9 mouse cellular contexts compared by ENCODE assay signal in the genomic region with DNA sequence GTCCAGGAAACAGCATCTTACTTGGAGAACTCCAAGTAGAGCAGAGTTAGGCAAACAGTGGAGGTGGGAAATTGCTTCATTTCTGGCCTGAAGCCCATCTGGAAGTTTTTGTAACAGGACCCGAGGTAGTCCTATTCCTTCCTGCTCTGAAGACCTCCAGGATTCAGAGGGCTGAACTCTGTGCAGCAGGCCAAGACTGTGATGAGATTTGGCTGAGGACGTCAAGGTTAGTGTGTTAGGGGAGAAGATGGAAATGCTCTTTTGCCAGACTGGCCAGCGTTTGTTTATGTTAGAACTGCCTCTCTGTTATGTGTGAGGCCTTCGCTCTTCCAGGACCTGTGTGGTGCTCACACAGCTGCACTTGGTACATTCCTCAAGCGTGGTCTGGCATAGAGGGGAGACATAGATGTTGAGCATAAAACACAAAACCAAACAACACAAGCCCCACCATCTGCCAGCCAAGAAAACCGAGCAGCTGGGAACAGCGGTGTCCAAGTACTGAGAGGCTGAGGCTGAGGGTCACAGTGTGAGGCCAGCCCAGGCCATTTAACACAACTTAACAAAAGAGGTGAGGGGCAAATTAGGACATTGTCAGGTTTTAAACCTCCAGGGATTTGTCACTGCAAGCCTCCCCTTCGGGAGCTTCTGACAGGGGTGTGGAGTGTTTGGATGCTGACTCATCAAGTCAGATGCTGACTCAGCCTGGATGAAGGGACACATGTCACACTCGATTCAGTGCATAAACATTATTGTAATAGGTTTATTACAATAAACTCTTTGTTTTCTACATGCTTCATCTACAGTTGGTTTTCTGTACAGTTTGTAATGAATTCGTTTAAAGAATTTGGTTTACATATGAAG.
A peak's percentile ranks its signal among the peaks of the same experiment; 100 is the strongest.
DNase-seq lines count a peak whose midpoint lies in the region; ATAC-seq lines count a peak whose summit lies in the region.
"Had no signal": no experiment of that assay in that cellular context is flagged by ENCODE, and none has a peak within 500 bp of the region (broad histone marks: within the 10 kb centered on the region; RNA-seq: fewer than 3 reads in every experiment).

No protein-coding gene starts in this region.

- no peak overlapping the region for H3K4me3 ChIP-seq in midbrain, embryonic 11.5 days (ENCODE audit: low read depth, low read length)
- no peak overlapping the region for H3K4me3 ChIP-seq in midbrain, embryonic 15.5 days
- H3K4me3 ChIP-seq: neural tube, embryonic 13.5 days had no signal

- DNase-seq in midbrain, embryonic 11.5 days (ENCODE audit: low spot score, missing footprints) = peak; percentile 86
- DNase-seq in gonadal fat pad, adult 2 months (ENCODE audit: low read depth) = peak; percentile 83
- peak; percentile 39 for DNase-seq in kidney, postnatal 10 days
- peak; percentile 42 to 44 for DNase-seq in lung, postnatal 4 days
- DNase-seq in left cerebral cortex, adult 11 months (ENCODE audit: low spot score) = no peak
- no peak for DNase-seq in thymus, postnatal 10 days (ENCODE audit: low spot score in 2 of 2)
- no peak for DNase-seq in ovary, postnatal 14 days (ENCODE audit: low spot score)

- no peak overlapping the region for H3K4me2 ChIP-seq in midbrain, embryonic 11.5 days
- no peak overlapping the region for H3K4me2 ChIP-seq in midbrain, embryonic 15.5 days
- H3K4me2 ChIP-seq: neural tube, embryonic 13.5 days had no signal

- ATAC-seq in midbrain, embryonic 11.5 days (ENCODE audit: low FRiP score) = peak; percentile 35; the same call in 1 of the 2 replicates
- no peak for ATAC-seq in midbrain, embryonic 15.5 days (replicated peaks)

- H3K9me3 ChIP-seq in midbrain, embryonic 11.5 days (ENCODE audit: control insufficient read depth, low read length) = no peaks in the 10 kb centered on the region
- H3K9me3 ChIP-seq in midbrain, embryonic 15.5 days = no peaks in the 10 kb centered on the region
- H3K9me3 ChIP-seq: neural tube, embryonic 13.5 days had no signal

- no peaks in the 10 kb centered on the region for H3K27me3 ChIP-seq in midbrain, embryonic 11.5 days (ENCODE audit: control insufficient read depth, insufficient read depth, low read length)
- no peaks in the 10 kb centered on the region for H3K27me3 ChIP-seq in midbrain, embryonic 15.5 days (replicated peaks)
- H3K27me3 ChIP-seq: neural tube, embryonic 13.5 days had no signal

- WGBS in midbrain, embryonic 11.5 days = 57% methylated on average over 10 of the region's 10 CpGs
- 58% methylated on average over 10 of the region's 10 CpGs for WGBS in midbrain, embryonic 15.5 days

- H3K4me1 ChIP-seq in midbrain, embryonic 11.5 days (ENCODE audit: control insufficient read depth, insufficient read depth, low read length) = no peaks in the 10 kb centered on the region
- H3K4me1 ChIP-seq in midbrain, embryonic 15.5 days = no peaks in the 10 kb centered on the region

- H3K36me3 ChIP-seq in midbrain, embryonic 11.5 days (ENCODE audit: control insufficient read depth, insufficient read depth, low read length) = no peaks in the 10 kb centered on the region
- H3K36me3 ChIP-seq in midbrain, embryonic 15.5 days (replicated peaks) = no peaks in the 10 kb centered on the region
- H3K36me3 ChIP-seq: neural tube, embryonic 13.5 days had no signal

- H3K27ac ChIP-seq in midbrain, embryonic 11.5 days (ENCODE audit: low read depth, low read length) = no peak overlapping the region
- H3K27ac ChIP-seq in midbrain, embryonic 15.5 days = no peak overlapping the region
- H3K27ac ChIP-seq: neural tube, embryonic 13.5 days had no signal

- no peak overlapping the region for H3K9ac ChIP-seq in midbrain, embryonic 11.5 days (ENCODE audit: low read length)
- no peak overlapping the region for H3K9ac ChIP-seq in midbrain, embryonic 15.5 days
- H3K9ac ChIP-seq: neural tube, embryonic 13.5 days had no signal

Comparison
In these comparisons a context has a peak if more than half of its experiments do, and no peak if none do; other contexts are left out.
1. DNase-seq: peak in midbrain, embryonic 11.5 days (single experiment), gonadal fat pad, adult 2 months (single experiment), kidney, postnatal 10 days (single experiment) and lung, postnatal 4 days (2 of 2); none in left cerebral cortex, adult 11 months (single experiment), thymus, postnatal 10 days (0 of 2) and ovary, postnatal 14 days (single experiment).